Mouse (Mus musculus) hindbrain, embryonic 13.5 days (tissue): ENCODE results near the gene Hibadh. TPM values are rescaled to one million over a fixed set of nuclear protein-coding genes. Genes with fewer than 3 reads are reported as not detected.
"Not testable (repeated sequence)": the region's sequence is repeated elsewhere in the genome, so short reads cannot be mapped to it uniquely, and the experiment has no call there.

ENCODE experiments used
- ATAC-seq: fragments of 200-750 bp; cut with Nextera tagmentation; 2 replicates; pipeline ENCODE4 v1.8.0; 2017; ENCODE audit warnings: moderate TSS enrichment; ENCODE audit not compliant: low FRiP score
- H3K27ac ChIP-seq: fragments of 300-500 bp; sonication (generic); 2 replicates; pipeline ENCODE4 v1.5.1; 2015; ENCODE audit warnings: inconsistent platforms, mild to moderate bottlenecking, moderate library complexity
- H3K27me3 ChIP-seq: fragments of 300-500 bp; sonication (generic); 2 replicates; pipeline ENCODE4 v1.6.1; 2015; ENCODE audit warnings: mild to moderate bottlenecking, inconsistent platforms
- H3K36me3 ChIP-seq: fragments of 300-500 bp; sonication (generic); 2 replicates; pipeline ENCODE4 v1.6.1; 2015; ENCODE audit warnings: mild to moderate bottlenecking, inconsistent platforms
- H3K4me1 ChIP-seq: fragments of 300-500 bp; sonication (generic); replicated peaks from 2 replicates; pipeline ENCODE4 v1.6.1; 2015; ENCODE audit warnings: inconsistent platforms
- H3K4me2 ChIP-seq: fragments of 300-500 bp; sonication (generic); 2 replicates; pipeline ENCODE4 v1.6.1; 2015; ENCODE audit warnings: inconsistent platforms, mild to moderate bottlenecking, moderate library complexity
- H3K4me3 ChIP-seq: fragments of 300-500 bp; sonication (generic); 2 replicates; pipeline ENCODE4 v1.5.1; 2015; ENCODE audit warnings: mild to moderate bottlenecking, inconsistent platforms
- H3K9ac ChIP-seq: fragments of 300-500 bp; sonication (generic); 2 replicates; pipeline ENCODE4 v1.6.1; 2015; ENCODE audit warnings: mild to moderate bottlenecking, inconsistent platforms
- H3K9me3 ChIP-seq: fragments of 300-500 bp; sonication (generic); 2 replicates; pipeline ENCODE4 v1.6.1; 2016; ENCODE audit warnings: inconsistent platforms
- WGBS: fragments of 180-500 bp; shearing (Covaris S2); methylation state at CpG from one replicate; pipeline ENCODE4 v1.1.7; 2015; 5-methylcytosine and 5-hydroxymethylcytosine counted together
- polyA plus RNA-seq: library from polyadenylated mRNA; unstranded; fragments of >200 nt; fragmentation: Nextera tagmentation; extraction: Ambion mirVana; gene quantifications from 2 replicates; pipeline ENCODE4 v1.2.1, GENCODE M21; 2015

Gene Hibadh
- polyA plus RNA-seq, 1 experiment from 2014 or later, result 62.9 TPM

DNA sequence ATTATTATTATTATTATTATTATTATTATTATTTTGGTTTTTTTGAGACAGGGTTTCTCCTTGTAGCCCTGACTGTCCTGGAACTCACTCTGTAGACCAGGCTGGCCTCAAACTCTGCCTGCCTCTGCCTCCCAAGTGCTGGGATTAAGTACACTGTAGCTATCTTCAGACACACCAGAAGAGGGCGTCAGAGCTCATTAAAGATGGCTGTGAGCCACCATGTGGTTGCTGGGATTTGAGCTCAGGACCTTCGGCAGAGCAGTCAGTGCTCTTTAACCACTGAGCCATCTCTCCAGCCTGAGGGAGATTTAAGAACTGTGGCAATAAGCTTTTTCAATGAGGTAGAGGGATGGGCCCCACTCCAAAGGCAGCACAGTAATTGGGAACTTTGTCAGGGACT, 29.7 kb upstream of the Hibadh start:
- not testable (repeated sequence) for H3K4me2 ChIP-seq, H3K9me3 ChIP-seq, H3K36me3 ChIP-seq, H3K4me1 ChIP-seq, H3K27ac ChIP-seq, H3K4me3 ChIP-seq, ATAC-seq, H3K9ac ChIP-seq, H3K27me3 ChIP-seq
- WGBS, result 50% methylated on average over 2 of the region's 2 CpGs

DNA sequence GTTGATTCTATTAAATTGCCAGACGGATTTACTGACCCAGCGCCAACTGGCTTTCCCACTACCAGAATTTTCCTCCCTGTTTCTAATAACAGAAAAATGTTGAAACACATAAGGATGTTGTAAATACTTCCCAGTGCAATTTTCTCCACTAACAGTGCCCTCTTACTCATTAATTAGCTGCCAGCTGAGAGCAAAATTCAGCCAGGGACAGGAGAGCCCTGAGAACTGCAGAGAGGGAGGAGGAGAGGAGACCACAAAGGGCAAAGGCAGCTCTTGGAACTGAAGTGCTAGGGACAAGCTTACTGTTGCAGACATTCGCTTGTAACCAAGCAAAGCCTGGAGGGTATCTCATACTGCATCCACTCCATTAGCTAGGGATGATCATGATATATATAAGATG, 27.5 kb upstream of the Hibadh start:
- Histone ChIP-seq H3K27ac (no peak overlapping the region), H3K4me1 (no peaks in the 10 kb centered on the region), H3K27me3 (no peaks in the 10 kb centered on the region), H3K9me3 (no peaks in the 10 kb centered on the region), H3K4me3 (no peak overlapping the region), H3K4me2 (no peak overlapping the region), H3K9ac (no peak overlapping the region), H3K36me3 (no peaks in the 10 kb centered on the region)
- no peak for ATAC-seq
- 80% methylated on average over 3 of the region's 3 CpGs for WGBS

DNA sequence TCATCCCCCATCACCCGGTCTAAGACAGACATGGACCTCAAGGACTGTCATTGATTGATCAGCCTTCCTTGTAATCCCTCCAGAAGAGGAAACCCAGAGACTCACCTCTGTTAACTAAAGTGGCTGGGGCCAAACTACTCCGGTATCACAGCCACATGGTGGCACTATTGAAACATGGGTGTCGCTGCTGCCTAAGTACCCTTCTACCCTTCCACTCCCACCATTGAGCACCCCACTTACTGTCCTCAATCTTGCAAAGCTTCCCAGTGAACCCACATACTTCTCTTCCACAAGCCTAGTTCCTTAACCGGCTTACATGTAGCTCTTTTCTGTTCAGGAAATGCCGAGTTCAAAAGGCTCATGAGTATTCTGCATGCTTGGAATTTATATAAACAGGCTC, 22.8 kb upstream of the Hibadh start:
- Histone ChIP-seq H3K4me1 (no peaks in the 10 kb centered on the region), H3K4me3 (no peak overlapping the region), H3K27me3 (no peaks in the 10 kb centered on the region), H3K9ac (no peak overlapping the region), H3K36me3 (no peaks in the 10 kb centered on the region), H3K4me2 (no peak overlapping the region), H3K9me3 (no peaks in the 10 kb centered on the region), H3K27ac (no peak overlapping the region)
- ATAC-seq, result no peak
- WGBS, result 56% methylated on average over 5 of the region's 5 CpGs

DNA sequence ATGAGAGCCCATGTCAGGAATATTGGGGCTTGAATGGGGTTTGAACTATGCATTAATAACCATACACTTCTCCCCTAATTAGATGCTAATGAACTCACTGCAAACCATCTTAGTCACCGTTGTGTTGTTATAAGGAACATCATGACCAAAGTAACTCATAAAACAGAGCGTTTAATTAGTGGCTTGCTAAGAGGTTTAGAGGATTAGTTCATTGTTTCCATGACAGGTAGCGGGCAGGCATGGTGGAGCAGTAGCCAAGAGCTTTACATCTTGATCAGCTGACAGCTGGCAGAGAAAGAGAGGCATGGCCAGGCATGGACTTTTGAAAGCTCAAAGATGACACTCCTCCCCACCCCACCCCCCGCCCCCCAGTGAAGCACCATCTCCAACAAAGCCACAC, 15.1 kb upstream of the Hibadh start:
- no peaks in the 10 kb centered on the region for H3K4me1 ChIP-seq
- H3K27me3 ChIP-seq, result 0 out of 2 replicates have a peak, but pooled peaks cover 3% of the 10 kb centered on the region
- no peaks in the 10 kb centered on the region for H3K36me3 ChIP-seq
- H3K4me3 ChIP-seq, result no peak overlapping the region
- 0 out of 2 replicates have a peak, but pooled peaks cover 5% of the 10 kb centered on the region for H3K9me3 ChIP-seq
- no peak overlapping the region for H3K9ac ChIP-seq
- 85% methylated on average over 4 of the region's 4 CpGs for WGBS
- no peak for ATAC-seq
- H3K27ac ChIP-seq, result no peak overlapping the region
- H3K4me2 ChIP-seq, result no peak overlapping the region

DNA sequence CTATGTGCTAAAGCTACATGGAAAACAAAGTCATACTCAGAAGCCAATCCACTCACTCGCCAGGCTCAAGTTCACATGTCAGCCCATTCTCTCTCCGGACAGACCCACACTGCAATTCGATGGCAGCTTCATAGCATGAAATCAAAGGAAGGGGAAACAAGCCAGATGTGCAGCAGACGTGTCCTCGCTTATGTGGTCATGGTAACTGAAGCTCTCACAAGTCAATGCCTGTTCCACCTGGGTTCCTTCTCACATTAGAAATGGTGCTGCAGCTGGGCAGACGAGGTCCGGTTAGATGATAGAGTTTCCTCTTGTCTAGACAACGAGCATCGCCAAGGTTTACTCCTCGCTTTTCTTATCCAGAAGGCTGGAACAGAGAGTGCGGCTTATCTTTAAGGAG, 8.6 kb upstream of the Hibadh start:
- Histone ChIP-seq H3K4me1 (no peaks in the 10 kb centered on the region), H3K36me3 (no peaks in the 10 kb centered on the region), H3K9ac (no peak overlapping the region), H3K4me3 (no peak overlapping the region), H3K9me3 (no peaks in the 10 kb centered on the region), H3K27me3 (0 out of 2 replicates have a peak, but pooled peaks cover 3% of the 10 kb centered on the region), H3K27ac (no peak overlapping the region), H3K4me2 (no peak overlapping the region)
- no peak for ATAC-seq
- WGBS, result 87% methylated on average over 11 of the region's 11 CpGs

DNA sequence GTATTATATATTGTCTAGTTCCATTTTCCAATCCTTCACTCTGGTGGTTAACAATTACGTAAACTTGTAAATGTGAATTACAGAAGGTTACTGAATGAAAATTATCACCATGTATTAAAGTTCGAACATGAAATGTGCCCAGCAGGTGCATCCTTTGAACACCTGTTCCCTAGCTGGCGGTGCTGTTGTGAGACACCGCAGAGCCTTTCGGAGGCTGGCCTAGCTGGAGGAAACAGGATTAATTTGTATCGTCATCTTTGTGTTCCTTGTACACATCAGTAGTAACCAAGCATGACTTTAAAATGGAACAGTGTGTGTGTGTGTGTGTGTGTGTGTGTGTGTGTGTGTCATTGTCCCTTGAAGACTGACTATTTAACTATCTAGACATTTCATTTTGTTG, 7.8 kb upstream of the Hibadh start:
- Histone ChIP-seq H3K4me3 (no peak overlapping the region), H3K9ac (no peak overlapping the region), H3K4me1 (no peaks in the 10 kb centered on the region), H3K4me2 (no peak overlapping the region), H3K27me3 (0 out of 2 replicates have a peak, but pooled peaks cover 3% of the 10 kb centered on the region), H3K9me3 (no peaks in the 10 kb centered on the region), H3K27ac (no peak overlapping the region), H3K36me3 (no peaks in the 10 kb centered on the region)
- ATAC-seq, result no peak
- WGBS, result 94% methylated on average over 6 of the region's 6 CpGs

DNA sequence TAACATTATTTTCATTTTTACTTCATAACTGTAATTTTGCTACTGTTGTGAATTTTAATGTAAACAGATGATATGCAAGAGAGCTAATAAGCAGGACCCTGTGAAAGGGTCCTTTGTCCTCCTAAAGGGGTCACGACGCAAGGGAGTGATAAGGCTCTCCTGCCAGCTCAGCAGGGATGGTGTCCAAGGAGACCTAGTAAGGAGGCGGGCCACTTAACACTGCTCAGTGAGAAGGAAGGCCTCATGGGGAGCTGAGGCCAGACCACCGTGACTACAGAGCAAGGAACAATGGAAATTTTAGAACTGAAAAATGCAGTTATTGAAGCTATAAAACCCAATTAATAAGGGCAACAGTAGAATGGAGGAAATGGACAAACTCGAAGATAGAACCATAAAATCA, 5.7 kb upstream of the Hibadh start:
- no peak for ATAC-seq
- Histone ChIP-seq H3K27ac (no peak overlapping the region), H3K36me3 (no peaks in the 10 kb centered on the region), H3K4me2 (no peak overlapping the region), H3K9me3 (no peaks in the 10 kb centered on the region), H3K27me3 (no peaks in the 10 kb centered on the region), H3K4me3 (no peak overlapping the region), H3K4me1 (peaks cover 5% of the 10 kb centered on the region; the same call in 1 of the 2 replicates), H3K9ac (no peak overlapping the region)
- 34% methylated on average over 5 of the region's 5 CpGs for WGBS

DNA sequence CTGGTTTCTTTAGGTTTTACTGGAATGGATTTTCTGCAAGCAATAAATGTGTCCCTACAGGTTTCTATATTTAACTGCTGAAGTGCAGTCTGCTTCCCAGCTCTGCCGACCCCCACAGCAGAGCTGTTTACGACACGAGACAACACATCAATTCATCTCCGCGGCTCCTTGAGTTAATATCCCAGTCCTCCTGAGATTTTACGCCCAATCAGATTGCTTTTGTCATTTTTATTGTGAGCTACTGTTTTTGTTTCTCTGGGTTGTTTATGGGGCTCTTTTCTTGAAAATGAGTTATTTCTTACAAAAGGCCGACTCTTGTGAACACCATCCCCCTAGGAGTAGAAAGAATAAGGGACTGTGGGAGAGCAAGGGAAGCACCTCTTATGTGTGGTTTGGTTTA, 2.0 kb upstream of the Hibadh start:
- H3K36me3 ChIP-seq, result no peaks in the 10 kb centered on the region
- H3K4me2 ChIP-seq, result peak overlapping the region; percentile 0; the same call in 1 of the 2 replicates
- no peak overlapping the region for H3K9ac ChIP-seq
- WGBS, result 23% methylated on average over 7 of the region's 7 CpGs
- H3K9me3 ChIP-seq, result no peaks in the 10 kb centered on the region
- no peaks in the 10 kb centered on the region for H3K27me3 ChIP-seq
- no peak for ATAC-seq
- no peak overlapping the region for H3K4me3 ChIP-seq
- H3K4me1 ChIP-seq, result peaks cover 22% of the 10 kb centered on the region
- no peak overlapping the region for H3K27ac ChIP-seq

DNA sequence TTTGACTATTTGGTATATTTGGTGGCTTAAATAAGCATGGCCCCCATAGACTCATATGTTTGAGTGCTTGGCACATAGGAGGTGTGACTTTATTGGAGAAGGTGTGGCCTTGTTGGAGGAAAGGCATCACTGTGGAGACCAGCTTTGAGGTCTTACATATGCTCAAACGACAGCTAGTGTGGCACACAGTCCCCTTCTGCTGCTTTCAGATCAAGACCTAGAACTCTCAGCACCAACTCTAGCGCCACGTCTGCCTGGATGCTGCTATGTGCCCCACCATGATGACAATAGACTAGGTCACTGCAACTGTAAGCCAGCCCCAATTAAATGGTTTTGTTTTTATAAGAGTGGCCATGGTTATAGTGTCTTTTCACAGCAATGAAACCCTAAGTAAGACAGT, 887 bp upstream of the Hibadh start:
- WGBS, result 66% methylated on average over 3 of the region's 3 CpGs
- no peak for ATAC-seq
- Histone ChIP-seq H3K9ac (no peak overlapping the region), H3K4me3 (no peak overlapping the region), H3K9me3 (no peaks in the 10 kb centered on the region), H3K4me2 (no peak overlapping the region), H3K27me3 (no peaks in the 10 kb centered on the region), H3K36me3 (no peaks in the 10 kb centered on the region), H3K4me1 (peaks cover 22% of the 10 kb centered on the region), H3K27ac (no peak overlapping the region)

DNA sequence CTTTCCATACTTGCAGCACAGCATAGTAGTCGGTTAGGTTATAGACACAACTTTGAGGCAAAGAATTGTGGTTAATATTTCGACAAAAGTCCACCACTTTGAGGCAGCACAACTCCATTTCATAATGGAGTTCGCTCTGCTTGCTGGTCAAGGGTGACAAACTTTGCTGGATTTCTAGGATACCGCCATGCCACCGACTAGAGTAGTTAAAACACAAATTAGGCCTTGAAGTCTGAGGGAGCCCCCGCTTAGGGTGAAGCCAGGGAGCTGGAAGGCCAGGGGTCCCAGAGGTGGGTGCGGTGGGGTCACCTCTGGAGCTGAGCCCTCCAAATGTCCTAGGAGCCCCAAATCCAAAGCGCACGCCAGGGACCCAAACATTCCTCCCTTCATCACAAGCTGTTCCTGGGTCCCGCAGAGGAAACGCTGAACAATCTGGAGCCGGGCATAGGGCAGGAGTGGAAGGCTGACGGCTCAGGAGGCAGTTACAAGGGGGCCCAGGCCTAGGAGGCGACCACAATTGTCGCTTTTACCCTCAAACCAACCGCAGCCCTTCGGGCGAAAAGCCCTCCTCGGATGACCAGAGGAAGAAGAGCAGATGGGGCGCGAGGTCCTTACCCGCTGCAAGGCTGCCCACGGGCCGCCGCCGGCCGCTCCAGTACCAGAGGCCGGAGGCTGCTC, 504 bp downstream of the Hibadh start:
- Histone ChIP-seq H3K27me3 (no peaks in the 10 kb centered on the region), H3K4me3 (peak overlapping the region; percentile 79), H3K9ac (peak overlapping the region; percentile 89), H3K4me1 (peaks cover 22% of the 10 kb centered on the region), H3K9me3 (no peaks in the 10 kb centered on the region), H3K4me2 (peak overlapping the region; percentile 86), H3K36me3 (no peaks in the 10 kb centered on the region), H3K27ac (peak overlapping the region; percentile 82)
- 2% methylated on average over 28 of the region's 28 CpGs for WGBS
- ATAC-seq, result peak; percentile 71

DNA sequence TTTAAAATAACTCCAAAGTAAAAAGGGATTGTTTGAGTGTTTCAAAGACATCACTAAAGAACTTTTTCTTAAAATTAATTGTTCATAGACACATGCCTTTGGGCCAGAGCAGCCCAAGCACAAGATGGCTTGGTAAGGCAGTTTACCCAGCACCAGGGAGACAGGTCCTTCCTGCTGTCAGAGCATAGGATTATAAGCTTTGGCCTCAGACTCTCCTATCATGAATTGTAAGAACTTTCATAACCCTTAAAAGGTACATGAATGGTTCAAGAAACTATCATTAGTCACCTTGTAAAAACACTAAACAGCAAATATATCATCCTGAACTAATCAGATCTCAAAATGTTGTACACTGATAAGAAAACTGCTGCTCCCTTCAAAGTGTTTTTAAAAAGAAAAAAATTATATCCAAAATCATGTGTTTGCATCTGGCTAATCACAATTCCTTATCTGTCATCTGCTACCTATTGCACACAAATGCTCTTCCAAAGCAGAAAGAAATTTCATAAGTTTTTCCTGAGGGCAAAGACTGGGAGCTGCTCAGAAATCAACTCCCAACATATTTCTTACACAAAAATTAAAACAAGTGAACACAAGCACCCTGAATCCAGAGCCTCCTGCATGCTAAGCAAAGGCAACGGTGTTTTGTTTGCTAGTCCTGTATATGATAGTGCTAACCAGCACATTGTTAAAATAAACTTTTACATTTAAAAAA, 1.6 kb downstream of the Hibadh start:
- no peak for ATAC-seq
- H3K9ac ChIP-seq, result no peak overlapping the region

DNA sequence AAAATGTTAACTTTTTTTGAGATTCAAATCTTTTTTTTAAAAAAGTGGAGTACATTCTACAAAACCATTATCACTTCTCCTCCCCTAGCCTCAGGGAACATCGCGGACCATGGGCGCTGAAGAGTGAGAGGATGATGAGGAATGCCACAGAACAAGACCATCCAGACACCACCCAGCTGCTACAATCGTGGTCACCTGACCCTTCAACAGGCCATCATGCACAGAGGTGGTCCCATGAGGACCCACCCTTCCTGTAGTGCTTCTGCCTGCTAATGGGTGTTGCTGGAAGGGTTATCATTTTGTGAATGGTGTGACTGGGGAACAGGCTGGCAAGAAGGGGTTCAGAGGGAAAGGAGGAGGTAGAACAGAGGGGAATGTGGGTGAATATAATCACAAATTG, 2.9 kb downstream of the Hibadh start:
- Histone ChIP-seq H3K4me2 (no peak overlapping the region), H3K9me3 (no peaks in the 10 kb centered on the region), H3K4me1 (peaks cover 21% of the 10 kb centered on the region), H3K4me3 (no peak overlapping the region), H3K36me3 (no peaks in the 10 kb centered on the region), H3K27me3 (no peaks in the 10 kb centered on the region), H3K27ac (no peak overlapping the region), H3K9ac (no peak overlapping the region)
- no peak for ATAC-seq
- 89% methylated on average over 4 of the region's 4 CpGs for WGBS

More for the DNA sequence above, 1.6 kb downstream of the Hibadh start:
- Histone ChIP-seq H3K27ac (no peak overlapping the region), H3K4me2 (peak overlapping the region; percentile 86), H3K4me1 (peaks cover 22% of the 10 kb centered on the region), H3K36me3 (no peaks in the 10 kb centered on the region), H3K4me3 (no peak overlapping the region; the same call in 1 of the 2 replicates), H3K27me3 (no peaks in the 10 kb centered on the region), H3K9me3 (no peaks in the 10 kb centered on the region)
- WGBS, result 82% methylated on average over 1 of the region's 1 CpGs

DNA sequence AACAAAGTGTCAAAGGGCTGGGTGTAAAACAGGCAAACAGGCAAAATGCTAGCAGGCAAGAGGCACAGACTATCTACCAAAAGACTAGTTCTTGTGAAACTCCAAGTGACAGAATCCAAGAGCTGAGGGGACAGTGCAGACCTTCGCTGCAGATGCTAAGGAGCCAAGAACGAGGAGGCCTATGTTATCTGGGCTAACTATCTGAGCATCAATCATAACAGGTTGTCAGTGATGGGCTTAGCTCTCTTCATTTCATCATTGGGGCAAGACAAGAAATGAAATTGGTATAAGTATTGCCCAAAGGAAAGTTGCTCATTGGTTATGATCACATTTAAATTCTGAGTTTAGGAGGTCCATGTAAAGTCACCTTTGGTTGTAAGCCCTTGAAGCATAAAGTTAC, 4.8 kb downstream of the Hibadh start:
- Histone ChIP-seq H3K4me3 (no peak overlapping the region), H3K9me3 (no peaks in the 10 kb centered on the region), H3K4me1 (peaks cover 16% of the 10 kb centered on the region), H3K4me2 (no peak overlapping the region), H3K9ac (no peak overlapping the region), H3K27me3 (no peaks in the 10 kb centered on the region), H3K27ac (no peak overlapping the region), H3K36me3 (no peaks in the 10 kb centered on the region)
- no peak for ATAC-seq
- WGBS, result 90% methylated on average over 2 of the region's 2 CpGs
